Mouse (Mus musculus): ENCODE data around the gene Slc3a2.

GRCm38 (mm10) chr19:8727495-8728114 is 4.4 kb upstream of the Slc3a2 start:
- TF ChIP-seq CTCF (IDR thresholded peaks at IDR 0.05; ENCODE audit: borderline replicate concordance, extremely low read depth, insufficient read depth, insufficient read length) = no peak
- TF ChIP-seq POLR2A (IDR thresholded peaks at IDR 0.05; ENCODE audit: borderline replicate concordance, extremely low read depth, insufficient read depth, insufficient read length, poor library complexity, severe bottlenecking) = no peak

All from brain, embryonic 14.5 days (tissue).